Mouse (Mus musculus) kidney, adult 18-20 months (tissue): ENCODE results near the gene Trim33.

Experiments used
- DNase-seq: peaks from one replicate; pipeline ENCODE4 v3.0.0; 2021

The Trim33 gene

DNA sequence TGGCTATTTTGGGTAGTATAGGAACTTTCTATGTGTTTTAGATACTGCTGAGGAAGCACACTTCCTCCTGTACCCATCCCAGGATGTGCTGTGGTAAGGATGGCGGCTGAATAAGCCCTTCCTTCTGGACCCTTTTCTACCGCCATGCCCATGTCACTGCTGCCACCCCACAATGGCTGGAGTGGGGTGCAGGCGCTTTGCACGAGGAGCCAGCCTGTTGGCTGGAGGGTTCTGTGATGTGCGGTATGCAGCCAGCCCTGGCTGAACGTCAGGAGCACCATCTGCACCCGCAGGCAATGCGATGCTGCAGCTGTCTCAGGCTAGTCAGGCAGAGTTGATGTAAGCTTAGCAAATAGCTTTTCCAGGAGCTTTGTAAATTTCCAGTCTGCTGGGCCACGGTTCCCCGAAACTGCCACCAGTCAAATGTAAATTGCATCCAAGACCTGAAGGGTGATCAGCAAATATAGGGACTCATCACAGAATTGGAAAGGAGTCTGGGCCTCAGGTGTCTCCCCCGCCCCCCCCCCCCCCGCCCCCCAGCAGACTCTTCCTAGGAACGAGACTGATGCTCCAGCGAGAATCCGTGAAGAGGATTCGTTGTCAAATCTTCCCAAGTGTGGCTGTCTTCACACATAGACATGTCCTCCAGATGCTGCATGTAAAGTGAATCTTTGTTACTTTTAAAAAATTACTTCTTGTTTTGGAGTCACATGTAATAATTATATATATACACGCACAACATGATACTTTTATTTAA lies 122.4 kb downstream of the Trim33 start:
- DNase-seq: no peak

- DNase-seq: no peak
Observed at GRCm38 (mm10) chr3:103402212-103402611, 123.1 kb downstream of the Trim33 start.

DNA sequence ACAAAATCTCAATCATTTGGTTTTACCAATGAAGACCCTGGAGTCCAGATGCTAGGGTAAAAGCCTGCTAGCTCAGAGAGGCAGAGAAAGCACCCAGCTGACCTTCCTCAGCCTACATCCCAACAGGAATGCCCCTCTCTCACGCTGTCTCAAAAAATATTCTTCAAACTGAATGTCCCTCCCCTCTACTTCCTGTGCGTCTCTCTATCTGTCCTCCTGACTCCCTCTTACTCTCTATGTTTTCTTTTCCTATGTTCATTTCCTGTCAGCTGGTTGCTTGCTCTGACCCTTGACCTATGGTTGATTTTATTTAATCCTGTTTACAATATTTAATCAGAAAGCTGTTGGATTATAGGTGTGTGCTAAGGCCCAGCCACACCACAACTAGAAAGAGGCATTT lies 126.0 kb downstream of the Trim33 start:
- DNase-seq: no peak

DNA sequence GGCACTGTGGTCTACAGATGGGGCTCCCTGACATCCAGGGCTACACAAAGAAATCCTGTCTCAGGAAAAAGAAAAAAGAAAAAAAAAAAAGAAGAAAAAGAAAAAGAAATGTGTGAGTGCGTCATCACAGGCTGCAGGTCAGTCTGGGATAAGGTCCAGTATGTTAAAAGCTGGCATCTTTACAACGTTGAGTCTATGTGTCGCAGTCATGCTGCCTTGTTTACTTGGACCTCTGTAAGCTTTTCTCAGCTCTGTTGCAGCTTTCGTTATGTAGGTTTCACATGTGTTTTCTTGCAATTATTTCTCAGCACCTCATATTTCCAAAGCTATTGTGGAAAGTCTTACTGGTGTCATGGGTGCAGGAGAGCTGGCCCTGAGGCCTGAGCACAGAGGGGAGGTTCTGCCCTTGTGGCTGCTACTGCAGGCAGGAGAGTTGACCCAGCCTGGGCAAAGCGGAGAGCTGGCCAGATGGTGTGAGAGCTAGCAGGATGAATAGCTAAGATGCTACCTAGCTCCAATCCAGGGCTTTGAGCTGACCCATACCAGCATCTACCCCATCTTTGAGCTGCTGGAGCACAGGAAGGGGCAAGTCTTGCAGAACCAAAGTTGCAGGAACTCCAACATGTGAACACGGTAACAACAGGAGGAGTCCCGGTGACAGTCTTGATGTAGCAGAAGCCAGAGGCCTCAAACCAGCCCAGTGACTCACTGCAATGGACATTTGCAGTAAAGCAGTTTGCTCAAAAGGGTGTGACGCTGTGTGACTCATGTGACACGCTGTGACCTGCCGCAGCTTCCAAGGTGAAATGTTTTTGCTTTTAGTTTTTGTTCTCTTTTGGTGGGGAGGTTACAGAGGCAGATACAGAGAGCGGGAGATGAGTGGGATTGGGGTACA lies 127.0 kb downstream of the Trim33 start:
- no peak for DNase-seq
